Mouse (Mus musculus): ENCODE measurements at regions not wholly inside any gene's neighbourhood (a gene's known extent, or its start where the extent isn't known, plus 50 kb on each side); places are given as distances from the start of the nearest gene placed in this dataset.

DNA sequence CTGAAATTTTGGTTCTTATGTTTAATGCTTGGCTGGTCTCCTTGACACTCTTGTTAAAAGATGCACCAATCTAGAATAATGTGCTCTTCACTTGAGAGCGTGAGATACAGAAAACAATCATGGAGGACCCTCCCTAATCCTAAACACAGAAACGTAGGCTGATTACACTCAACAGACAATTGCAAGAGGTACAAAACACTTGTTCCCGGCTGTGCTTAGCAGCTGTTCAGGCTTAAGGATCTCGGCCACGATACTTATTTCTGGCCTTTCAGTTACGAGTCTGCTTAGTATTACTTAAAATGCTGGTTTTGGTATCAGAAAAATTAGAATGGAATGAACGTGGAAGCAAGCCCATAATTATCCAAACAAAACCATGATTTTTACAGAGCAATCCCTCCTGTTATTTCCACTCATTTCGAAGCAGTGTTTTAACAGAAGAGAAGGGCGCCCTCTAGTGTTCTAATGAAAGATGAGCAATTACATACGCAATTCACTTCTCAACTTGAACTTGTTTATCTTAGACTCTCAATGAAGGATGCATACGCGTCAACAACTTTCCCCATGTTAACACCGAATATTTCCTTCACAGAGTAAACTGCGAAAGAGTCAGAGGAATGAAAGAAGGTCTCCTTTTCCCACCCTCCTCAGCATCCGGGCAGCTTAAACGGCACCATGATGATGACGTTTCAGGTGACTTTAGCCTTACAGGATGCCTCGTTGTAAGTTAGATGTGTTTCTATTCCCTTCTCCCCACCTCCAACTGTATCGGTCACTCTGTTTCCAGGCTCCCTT, 394.5 kb downstream of the Trim52 start:
- WGBS, result 43% methylated on average over 19 of the region's 19 CpGs
- no peaks in the 10 kb centered on the region for H3K4me1 ChIP-seq (replicated peaks)
- no peak for ATAC-seq (ENCODE audit: insufficient number of reproducible peaks, low FRiP score)
- peak overlapping the region; percentile 2; the same call in 1 of the 2 replicates for H3K4me2 ChIP-seq
- H3K27me3 ChIP-seq (replicated peaks), result no peaks in the 10 kb centered on the region
- H3K36me3 ChIP-seq, result no peaks in the 10 kb centered on the region
- no peak overlapping the region for H3K27ac ChIP-seq (ENCODE audit: poor library complexity, severe bottlenecking)
- H3K9me3 ChIP-seq (replicated peaks), result no peaks in the 10 kb centered on the region
- no peak overlapping the region for H3K9ac ChIP-seq
- H3K4me3 ChIP-seq, result no peak overlapping the region

DNA sequence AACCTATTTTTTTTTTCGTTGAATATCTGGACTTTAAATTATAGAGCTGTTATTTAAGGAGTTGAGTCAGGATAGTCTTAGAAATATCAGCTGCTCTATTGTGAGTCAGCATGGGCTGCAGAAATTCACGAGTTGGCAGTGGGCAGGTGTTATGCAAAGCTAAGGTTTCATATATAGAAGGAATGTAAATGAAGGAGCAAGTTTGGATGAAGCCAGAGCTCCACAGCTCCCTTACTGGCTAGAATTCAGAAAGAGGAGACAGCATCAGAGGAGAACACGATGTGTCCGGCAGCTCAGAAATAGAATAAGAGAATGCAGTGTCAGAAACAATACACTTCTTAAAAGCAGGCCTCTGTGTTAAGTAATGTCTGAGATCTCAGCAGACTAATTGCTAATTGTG, 400.9 kb downstream of the Trim52 start:
- H3K4me3 ChIP-seq, result no peak overlapping the region
- no peaks in the 10 kb centered on the region for H3K9me3 ChIP-seq (replicated peaks)
- no peaks in the 10 kb centered on the region for H3K27me3 ChIP-seq (replicated peaks)
- ATAC-seq (ENCODE audit: insufficient number of reproducible peaks, low FRiP score), result no peak
- no peaks in the 10 kb centered on the region for H3K36me3 ChIP-seq
- H3K9ac ChIP-seq, result no peak overlapping the region
- no peaks in the 10 kb centered on the region for H3K4me1 ChIP-seq (replicated peaks)
- no peak overlapping the region for H3K4me2 ChIP-seq
- 68% methylated on average over 4 of the region's 4 CpGs for WGBS
- no peak overlapping the region for H3K27ac ChIP-seq (ENCODE audit: poor library complexity, severe bottlenecking)

DNA sequence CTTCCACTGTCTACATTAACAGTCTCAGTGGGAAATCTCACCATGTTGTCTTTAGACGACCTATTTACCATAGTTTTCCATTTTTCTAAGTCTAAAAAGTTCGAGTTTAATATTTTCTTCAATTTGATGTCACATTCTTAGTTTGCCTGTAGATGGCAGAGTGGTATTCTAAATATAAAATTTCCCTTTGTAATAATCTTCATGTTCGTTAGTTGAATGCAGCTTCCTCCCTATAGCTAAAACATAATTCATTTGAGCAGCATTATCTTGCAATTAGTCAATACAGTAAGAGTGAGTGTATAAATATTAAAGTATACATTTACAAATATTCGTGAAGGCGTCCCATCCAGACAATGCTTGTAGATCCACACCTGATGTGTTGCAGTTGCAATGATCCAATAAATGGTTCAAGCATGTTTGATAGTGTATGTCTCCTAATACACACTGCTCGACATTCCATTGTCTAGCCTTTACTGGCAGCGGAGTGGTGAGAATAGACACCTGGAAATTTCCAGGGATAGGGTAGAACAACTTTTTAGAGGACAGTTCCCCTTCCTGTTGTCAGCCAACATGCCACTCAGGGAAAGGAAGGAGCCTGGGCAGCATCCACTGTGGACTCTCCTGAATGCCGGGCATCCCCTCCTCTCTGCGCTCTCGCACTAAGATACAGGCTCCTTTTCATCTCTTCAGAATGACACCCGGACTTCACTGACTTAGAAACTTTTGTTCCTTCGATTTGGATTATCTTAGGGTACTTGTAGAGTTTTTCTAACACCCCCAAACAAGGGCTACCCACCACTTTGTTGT, 412.8 kb downstream of the Trim52 start:
- Histone ChIP-seq H3K4me2 (no peak overlapping the region), H3K4me3 (no peak overlapping the region), H3K27me3 (replicated peaks) (no peaks in the 10 kb centered on the region), H3K9me3 (replicated peaks) (no peaks in the 10 kb centered on the region), H3K4me1 (replicated peaks) (no peaks in the 10 kb centered on the region), H3K36me3 (no peaks in the 10 kb centered on the region), H3K27ac (ENCODE audit: poor library complexity, severe bottlenecking) (no peak overlapping the region), H3K9ac (no peak overlapping the region)
- no peak for ATAC-seq (ENCODE audit: insufficient number of reproducible peaks, low FRiP score)
- 72% methylated on average over 12 of the region's 12 CpGs for WGBS

DNA sequence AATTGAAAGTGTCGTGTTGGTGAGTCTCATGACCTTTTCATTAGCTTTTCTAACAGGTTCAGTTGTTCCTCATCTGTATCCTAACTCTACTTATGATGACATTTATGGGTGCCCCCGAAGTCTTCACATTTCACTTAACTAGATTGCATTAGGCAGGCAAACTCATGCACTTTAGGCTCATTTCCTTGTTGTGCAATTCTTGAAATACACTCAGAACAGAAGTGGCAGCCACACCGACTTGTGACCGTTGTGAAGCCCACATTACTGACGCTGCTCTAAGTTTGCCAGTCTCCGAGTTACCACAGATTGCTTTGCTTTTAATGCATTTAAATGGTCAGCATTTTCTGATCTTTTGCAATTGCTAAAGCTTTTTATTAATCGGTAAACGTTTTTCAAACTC, 414.8 kb downstream of the Trim52 start:
- Histone ChIP-seq H3K4me2 (no peak overlapping the region), H3K27me3 (replicated peaks) (no peaks in the 10 kb centered on the region), H3K4me3 (no peak overlapping the region), H3K9me3 (replicated peaks) (no peaks in the 10 kb centered on the region), H3K9ac (no peak overlapping the region), H3K27ac (ENCODE audit: poor library complexity, severe bottlenecking) (no peak overlapping the region), H3K36me3 (no peaks in the 10 kb centered on the region), H3K4me1 (replicated peaks) (no peaks in the 10 kb centered on the region)
- no peak for ATAC-seq (ENCODE audit: insufficient number of reproducible peaks, low FRiP score)
- 79% methylated on average over 8 of the region's 8 CpGs for WGBS

DNA sequence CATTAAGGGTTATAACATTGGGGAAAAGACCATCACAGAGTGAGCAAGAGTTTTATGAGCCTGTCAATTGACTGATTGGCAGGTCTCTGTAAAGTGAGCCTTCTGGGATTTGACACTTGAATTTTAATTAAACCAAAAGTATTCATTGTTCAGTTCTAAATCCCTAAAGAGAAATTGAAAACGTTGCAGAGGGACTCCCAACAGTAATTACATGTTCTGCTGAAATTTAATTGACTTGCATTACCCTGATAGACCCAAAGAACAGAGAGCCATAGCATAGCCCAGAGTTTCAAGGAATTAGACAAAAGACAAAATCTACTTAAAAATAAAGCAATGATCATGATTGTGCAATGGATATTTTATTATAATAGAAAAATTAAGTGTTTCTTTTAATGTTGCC, 444.2 kb downstream of the Trim52 start:
- no peak overlapping the region for H3K4me2 ChIP-seq
- no peaks in the 10 kb centered on the region for H3K4me1 ChIP-seq (replicated peaks)
- H3K36me3 ChIP-seq, result no peaks in the 10 kb centered on the region
- H3K27ac ChIP-seq (ENCODE audit: poor library complexity, severe bottlenecking), result no peak overlapping the region
- 28% methylated on average over 1 of the region's 1 CpGs for WGBS
- H3K27me3 ChIP-seq (replicated peaks), result no peaks in the 10 kb centered on the region
- no peak for ATAC-seq (ENCODE audit: insufficient number of reproducible peaks, low FRiP score)
- H3K9ac ChIP-seq, result no peak overlapping the region
- H3K9me3 ChIP-seq (replicated peaks), result 0 out of 2 replicates have a peak, but pooled peaks cover under 1% of the 10 kb centered on the region
- H3K4me3 ChIP-seq, result no peak overlapping the region

DNA sequence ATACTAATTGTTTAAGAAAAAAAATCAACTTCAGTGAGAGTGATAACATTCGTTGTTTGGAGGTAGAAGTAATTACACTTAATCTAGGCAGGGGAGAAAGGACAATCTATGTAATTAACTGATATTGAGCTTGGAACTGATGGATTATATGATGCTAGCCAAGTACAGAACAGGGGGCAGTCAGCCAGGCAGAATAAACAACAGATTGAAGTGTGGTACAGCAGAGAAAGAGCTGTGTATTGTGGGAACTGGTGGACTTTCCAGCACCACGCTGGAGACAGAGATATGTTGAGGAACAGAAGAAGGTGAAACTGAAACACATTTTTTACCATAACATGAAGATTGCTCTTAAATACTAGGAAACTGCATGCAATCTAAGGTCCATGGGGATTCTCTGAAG, 473.3 kb downstream of the Trim52 start:
- H3K4me3 ChIP-seq, result no peak overlapping the region
- no peaks in the 10 kb centered on the region for H3K9me3 ChIP-seq (replicated peaks)
- H3K27me3 ChIP-seq (replicated peaks), result no peaks in the 10 kb centered on the region
- no peak overlapping the region for H3K27ac ChIP-seq (ENCODE audit: poor library complexity, severe bottlenecking)
- no peak overlapping the region for H3K4me2 ChIP-seq
- H3K36me3 ChIP-seq, result no peaks in the 10 kb centered on the region
- WGBS, result 69% methylated on average over 2 of the region's 2 CpGs
- no peak overlapping the region for H3K9ac ChIP-seq
- no peak for ATAC-seq (ENCODE audit: insufficient number of reproducible peaks, low FRiP score)
- no peaks in the 10 kb centered on the region for H3K4me1 ChIP-seq (replicated peaks)

DNA sequence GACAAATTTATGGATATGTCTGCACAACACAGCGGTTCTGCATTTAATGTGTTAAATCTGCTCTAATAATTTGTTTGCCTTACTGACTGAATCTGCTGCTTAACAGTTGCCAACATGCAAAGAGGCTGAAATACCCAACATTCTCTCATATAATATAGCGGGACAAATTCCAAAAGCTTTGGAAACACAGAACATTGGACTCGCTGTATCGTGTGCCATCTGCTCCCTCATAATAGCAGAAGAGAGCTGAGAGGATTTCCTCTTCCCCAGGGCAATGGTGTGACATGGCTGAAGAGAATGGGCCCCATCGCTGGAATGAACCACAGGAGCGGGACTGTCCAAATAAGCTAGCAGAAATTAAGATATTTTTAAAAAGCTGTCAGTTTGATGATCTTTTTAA, 475.9 kb downstream of the Trim52 start:
- Histone ChIP-seq H3K4me1 (replicated peaks) (no peaks in the 10 kb centered on the region), H3K4me2 (no peak overlapping the region), H3K9me3 (replicated peaks) (no peaks in the 10 kb centered on the region), H3K9ac (no peak overlapping the region), H3K4me3 (no peak overlapping the region), H3K27me3 (replicated peaks) (no peaks in the 10 kb centered on the region), H3K36me3 (no peaks in the 10 kb centered on the region), H3K27ac (ENCODE audit: poor library complexity, severe bottlenecking) (no peak overlapping the region)
- 79% methylated on average over 6 of the region's 6 CpGs for WGBS
- no peak for ATAC-seq (ENCODE audit: insufficient number of reproducible peaks, low FRiP score)

DNA sequence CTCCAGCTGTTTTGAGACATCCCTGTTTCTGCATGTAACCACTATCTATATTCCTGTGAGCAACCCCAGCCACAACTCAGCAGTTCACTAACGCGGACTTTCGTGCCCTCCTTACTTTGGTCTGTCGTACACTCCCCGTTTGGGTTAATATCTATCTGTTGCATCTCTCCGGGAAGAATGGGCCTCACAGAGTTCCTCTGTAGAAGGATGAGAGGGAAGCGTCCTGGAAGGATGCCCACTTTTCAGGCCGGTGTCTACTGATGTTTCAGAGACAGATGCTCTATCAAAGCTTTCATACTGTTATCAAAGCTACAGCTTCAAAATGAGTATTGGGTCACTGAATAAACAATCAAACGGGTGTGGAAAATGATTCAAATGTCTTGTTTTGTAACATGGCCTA, 487.4 kb downstream of the Trim52 start:
- no peak overlapping the region for H3K4me3 ChIP-seq
- no peaks in the 10 kb centered on the region for H3K36me3 ChIP-seq
- 72% methylated on average over 9 of the region's 9 CpGs for WGBS
- no peaks in the 10 kb centered on the region for H3K27me3 ChIP-seq (replicated peaks)
- H3K4me1 ChIP-seq (replicated peaks), result no peaks in the 10 kb centered on the region
- no peak for ATAC-seq (ENCODE audit: insufficient number of reproducible peaks, low FRiP score)
- H3K27ac ChIP-seq (ENCODE audit: poor library complexity, severe bottlenecking), result no peak overlapping the region
- no peak overlapping the region for H3K9ac ChIP-seq
- H3K4me2 ChIP-seq, result no peak overlapping the region
- H3K9me3 ChIP-seq (replicated peaks), result no peaks in the 10 kb centered on the region

DNA sequence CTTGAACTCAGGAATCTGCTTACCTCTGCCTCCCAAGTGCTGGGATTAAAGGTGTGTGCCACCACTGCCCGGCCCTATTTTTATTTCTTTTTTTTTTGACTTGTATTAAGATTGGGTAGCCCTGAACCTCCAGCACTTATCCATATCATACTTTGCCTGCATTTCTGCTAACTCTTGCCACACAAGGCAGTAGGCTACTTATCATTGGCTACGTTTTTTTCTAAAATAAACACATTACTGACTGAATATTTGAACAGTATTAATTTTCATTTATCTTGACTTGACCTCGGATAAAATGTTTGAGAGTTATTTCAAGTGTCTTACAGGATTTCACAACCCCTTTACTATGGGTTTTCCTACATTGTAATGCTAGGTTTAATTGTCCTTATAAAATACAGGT, 488.0 kb downstream of the Trim52 start:
- no peak overlapping the region for H3K4me2 ChIP-seq
- no peak overlapping the region for H3K4me3 ChIP-seq
- no peaks in the 10 kb centered on the region for H3K9me3 ChIP-seq (replicated peaks)
- H3K27me3 ChIP-seq (replicated peaks), result no peaks in the 10 kb centered on the region
- WGBS, result 67% methylated on average over 3 of the region's 3 CpGs
- no peak overlapping the region for H3K27ac ChIP-seq (ENCODE audit: poor library complexity, severe bottlenecking)
- H3K36me3 ChIP-seq, result no peaks in the 10 kb centered on the region
- H3K9ac ChIP-seq, result no peak overlapping the region
- ATAC-seq (ENCODE audit: insufficient number of reproducible peaks, low FRiP score), result no peak
- no peaks in the 10 kb centered on the region for H3K4me1 ChIP-seq (replicated peaks)

DNA sequence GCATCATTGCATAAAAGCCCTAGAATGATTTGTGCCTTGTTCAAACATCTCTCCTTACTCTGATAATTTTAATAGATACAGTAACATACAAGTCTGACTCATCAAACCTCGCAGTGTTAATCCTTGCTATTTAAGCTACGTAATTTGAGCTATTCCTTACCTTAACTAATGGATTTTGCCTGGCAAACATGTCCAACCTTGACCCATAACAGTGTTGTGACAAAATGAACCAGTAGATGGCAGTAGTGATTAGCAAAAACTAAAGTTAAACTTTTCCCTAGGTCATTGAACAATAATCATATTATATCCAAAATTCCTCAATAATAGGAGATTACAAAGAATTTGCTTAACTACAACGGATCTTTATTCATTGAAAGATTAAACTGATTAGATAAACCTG, 501.0 kb downstream of the Trim52 start:
- 24% methylated on average over 3 of the region's 3 CpGs for WGBS
- Histone ChIP-seq H3K4me3 (no peak overlapping the region), H3K4me2 (no peak overlapping the region), H3K27ac (ENCODE audit: poor library complexity, severe bottlenecking) (no peak overlapping the region), H3K36me3 (no peaks in the 10 kb centered on the region), H3K9ac (no peak overlapping the region), H3K9me3 (replicated peaks) (no peaks in the 10 kb centered on the region), H3K4me1 (replicated peaks) (no peaks in the 10 kb centered on the region), H3K27me3 (replicated peaks) (no peaks in the 10 kb centered on the region)
- ATAC-seq (ENCODE audit: insufficient number of reproducible peaks, low FRiP score), result no peak

DNA sequence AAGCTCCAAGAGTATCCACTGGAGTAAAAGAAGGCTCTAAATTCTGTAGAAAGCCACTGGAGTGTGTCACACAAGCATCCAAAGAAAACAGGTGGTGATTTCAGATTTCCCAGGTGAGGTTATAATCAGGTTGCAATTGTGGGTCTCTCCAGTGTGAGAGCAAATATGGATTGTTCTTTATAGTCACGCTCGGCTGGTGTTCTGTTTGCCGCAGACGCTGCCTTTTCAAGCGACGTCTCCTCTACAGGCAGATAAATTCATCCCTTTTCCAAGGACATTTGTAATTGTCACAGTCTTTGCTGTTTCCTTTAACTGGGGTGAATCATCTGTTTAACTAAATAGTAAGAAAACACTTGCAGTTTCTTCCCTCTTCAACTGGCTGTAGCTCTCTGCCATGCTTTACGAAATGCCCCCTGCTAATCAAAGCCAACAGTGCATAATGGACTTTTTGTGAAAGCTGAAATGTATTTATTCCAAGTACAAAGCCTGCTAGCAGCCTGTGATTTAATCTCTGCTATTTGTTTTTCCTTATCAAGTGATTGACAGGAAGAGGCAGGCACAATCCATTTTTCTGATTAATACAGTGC, 502.4 kb downstream of the Trim52 start:
- 65% methylated on average over 7 of the region's 7 CpGs for WGBS
- Histone ChIP-seq H3K4me1 (replicated peaks) (no peaks in the 10 kb centered on the region), H3K27me3 (replicated peaks) (no peaks in the 10 kb centered on the region), H3K4me2 (no peak overlapping the region), H3K36me3 (no peaks in the 10 kb centered on the region), H3K4me3 (no peak overlapping the region), H3K9me3 (replicated peaks) (no peaks in the 10 kb centered on the region), H3K27ac (ENCODE audit: poor library complexity, severe bottlenecking) (no peak overlapping the region), H3K9ac (no peak overlapping the region)
- no peak for ATAC-seq (ENCODE audit: insufficient number of reproducible peaks, low FRiP score)

Data from heart, embryonic 12.5 days (tissue).